Mouse (Mus musculus): ENCODE data around the gene S100pbp. TPM values are rescaled to one million over a fixed set of nuclear protein-coding genes. Genes with fewer than 3 reads are reported as not detected.
A peak's percentile ranks its signal among the peaks of the same experiment; 100 is the strongest.

Gene S100pbp
- polyA plus RNA-seq, 1 experiment from 2014 or later: 24.5 TPM

GRCm38 (mm10) chr4:129144401-129145367 lies 44.8 kb downstream of the S100pbp start:
- Histone ChIP-seq H3K9me3 (replicated peaks; ENCODE audit: control insufficient read depth, low read length) (no peaks in the 10 kb centered on the region), H3K27ac (replicated peaks; ENCODE audit: low read depth, low read length) (no peak overlapping the region), H3K27me3 (ENCODE audit: control insufficient read depth, insufficient read depth, low read length) (no peaks in the 10 kb centered on the region), H3K9ac (replicated peaks; ENCODE audit: low read length) (no peak overlapping the region), H3K4me1 (ENCODE audit: control insufficient read depth, insufficient read depth, low read length) (no peaks in the 10 kb centered on the region), H3K4me3 (ENCODE audit: low read depth, low read length) (no peak overlapping the region), H3K36me3 (replicated peaks; ENCODE audit: control insufficient read depth, insufficient read depth, low read depth, low read length) (no peaks in the 10 kb centered on the region; the same call in 1 of the 2 replicates), H3K4me2 (ENCODE audit: low read depth, low read length) (no peak overlapping the region)
- ATAC-seq (replicated peaks; ENCODE audit: insufficient number of reproducible peaks, low FRiP score, low TSS enrichment, low read depth) (no peak), DNase-seq (ENCODE audit: low spot score) (no peak)
- WGBS: 65% methylated on average over 16 of the region's 16 CpGs

DNA sequence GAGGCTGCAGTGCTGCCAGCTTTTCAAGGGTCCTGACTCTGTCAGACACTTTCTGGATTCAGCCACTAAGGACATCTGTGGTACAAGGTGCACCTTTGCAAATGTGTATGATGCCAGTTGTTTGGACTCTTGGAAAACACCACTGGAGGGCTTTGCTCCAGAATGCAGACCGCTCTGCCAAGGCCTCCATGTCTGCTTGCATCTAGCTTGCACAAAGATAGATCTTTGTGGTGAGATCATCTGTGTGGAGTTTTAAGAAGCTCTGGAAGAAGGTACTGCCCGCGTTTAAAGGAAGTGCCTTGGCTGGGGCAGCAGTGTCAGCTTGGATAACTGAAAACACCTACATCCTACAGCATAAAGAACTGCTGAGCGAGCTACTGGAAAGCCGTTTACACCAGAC lies 46.0 kb downstream of the S100pbp start:
- no peak overlapping the region for H3K27ac ChIP-seq (replicated peaks; ENCODE audit: low read depth, low read length)
- no peak overlapping the region for H3K4me2 ChIP-seq (ENCODE audit: low read depth, low read length)
- no peaks in the 10 kb centered on the region for H3K9me3 ChIP-seq (replicated peaks; ENCODE audit: control insufficient read depth, low read length)
- ATAC-seq (replicated peaks; ENCODE audit: insufficient number of reproducible peaks, low FRiP score, low TSS enrichment, low read depth) (no peak), DNase-seq (ENCODE audit: low spot score) (no peak)
- H3K4me1 ChIP-seq (ENCODE audit: control insufficient read depth, insufficient read depth, low read length): no peaks in the 10 kb centered on the region
- no peaks in the 10 kb centered on the region for H3K27me3 ChIP-seq (ENCODE audit: control insufficient read depth, insufficient read depth, low read length)
- no peak overlapping the region for H3K9ac ChIP-seq (replicated peaks; ENCODE audit: low read length)
- no peak overlapping the region for H3K4me3 ChIP-seq (ENCODE audit: low read depth, low read length)
- no peaks in the 10 kb centered on the region for H3K36me3 ChIP-seq (replicated peaks; ENCODE audit: control insufficient read depth, insufficient read depth, low read depth, low read length)
- WGBS: 86% methylated on average over 5 of the region's 5 CpGs

DNA sequence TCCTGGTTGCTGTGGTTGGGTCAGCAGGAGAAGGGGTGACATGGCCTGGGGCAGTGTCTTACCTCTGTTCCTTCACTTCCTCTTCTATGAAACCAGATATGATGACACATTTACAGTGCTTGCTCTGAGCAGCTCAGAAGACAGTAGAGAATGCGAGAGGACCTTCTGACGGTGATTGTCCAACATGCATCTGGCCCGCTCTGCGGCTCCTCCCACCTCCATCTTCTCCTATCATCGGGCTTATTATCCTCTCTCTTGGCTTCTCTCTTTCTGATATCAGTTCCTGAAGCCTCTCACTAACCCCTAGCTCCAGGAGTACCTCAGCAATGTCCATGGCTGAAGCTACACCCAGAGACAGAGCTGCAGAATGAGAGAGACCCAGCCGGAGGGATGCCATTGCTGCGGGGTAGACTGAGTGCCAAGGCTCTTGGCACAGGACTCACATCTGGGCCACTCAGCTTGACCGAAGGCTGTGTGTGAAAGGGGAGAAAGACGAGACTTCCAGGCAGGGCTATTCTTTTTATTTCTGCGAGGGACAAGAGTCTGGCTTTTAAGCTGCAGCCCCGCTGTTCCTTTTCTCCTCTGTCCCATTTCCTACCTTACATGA lies 47.0 kb downstream of the S100pbp start:
- H3K27ac ChIP-seq (replicated peaks; ENCODE audit: low read depth, low read length): no peak overlapping the region
- no peak overlapping the region for H3K9ac ChIP-seq (replicated peaks; ENCODE audit: low read length)
- H3K4me3 ChIP-seq (ENCODE audit: low read depth, low read length): no peak overlapping the region
- no peaks in the 10 kb centered on the region for H3K36me3 ChIP-seq (replicated peaks; ENCODE audit: control insufficient read depth, insufficient read depth, low read depth, low read length)
- ATAC-seq (replicated peaks; ENCODE audit: insufficient number of reproducible peaks, low FRiP score, low TSS enrichment, low read depth) (no peak), DNase-seq (ENCODE audit: low spot score) (no peak)
- no peak overlapping the region for H3K4me2 ChIP-seq (ENCODE audit: low read depth, low read length)
- H3K27me3 ChIP-seq (ENCODE audit: control insufficient read depth, insufficient read depth, low read length): peaks cover 5% of the 10 kb centered on the region
- H3K9me3 ChIP-seq (replicated peaks; ENCODE audit: control insufficient read depth, low read length): no peaks in the 10 kb centered on the region
- WGBS: 89% methylated on average over 11 of the region's 11 CpGs
- no peaks in the 10 kb centered on the region for H3K4me1 ChIP-seq (ENCODE audit: control insufficient read depth, insufficient read depth, low read length)

GRCm38 (mm10) chr4:129141560-129142438 lies 47.7 kb downstream of the S100pbp start:
- no peak overlapping the region for H3K4me2 ChIP-seq (ENCODE audit: low read depth, low read length)
- H3K36me3 ChIP-seq (replicated peaks; ENCODE audit: control insufficient read depth, insufficient read depth, low read depth, low read length): no peaks in the 10 kb centered on the region
- peaks cover 3% of the 10 kb centered on the region; the same call in 1 of the 2 replicates for H3K4me1 ChIP-seq (ENCODE audit: control insufficient read depth, insufficient read depth, low read length)
- whole genome bisulfite sequencing: 80% methylated on average over 17 of the region's 17 CpGs
- H3K9me3 ChIP-seq (replicated peaks; ENCODE audit: control insufficient read depth, low read length): no peaks in the 10 kb centered on the region
- DNase-seq (ENCODE audit: low spot score): no peak
- H3K4me3 ChIP-seq (ENCODE audit: low read depth, low read length): no peak overlapping the region
- H3K9ac ChIP-seq (replicated peaks; ENCODE audit: low read length): no peak overlapping the region
- peaks cover 10% of the 10 kb centered on the region for H3K27me3 ChIP-seq (ENCODE audit: control insufficient read depth, insufficient read depth, low read length)
- ATAC-seq (replicated peaks; ENCODE audit: insufficient number of reproducible peaks, low FRiP score, low TSS enrichment, low read depth): no peak
- no peak overlapping the region for H3K27ac ChIP-seq (replicated peaks; ENCODE audit: low read depth, low read length)

GRCm38 (mm10) chr4:129140808-129141207 lies 48.7 kb downstream of the S100pbp start:
- peaks cover 3% of the 10 kb centered on the region; the same call in 1 of the 2 replicates for H3K4me1 ChIP-seq (ENCODE audit: control insufficient read depth, insufficient read depth, low read length)
- peaks cover 19% of the 10 kb centered on the region for H3K27me3 ChIP-seq (ENCODE audit: control insufficient read depth, insufficient read depth, low read length)
- DNase-seq (ENCODE audit: low spot score): no peak
- H3K4me3 ChIP-seq (ENCODE audit: low read depth, low read length): no peak overlapping the region
- H3K36me3 ChIP-seq (replicated peaks; ENCODE audit: control insufficient read depth, insufficient read depth, low read depth, low read length): no peaks in the 10 kb centered on the region
- H3K9me3 ChIP-seq (replicated peaks; ENCODE audit: control insufficient read depth, low read length): no peaks in the 10 kb centered on the region
- no peak for ATAC-seq (replicated peaks; ENCODE audit: insufficient number of reproducible peaks, low FRiP score, low TSS enrichment, low read depth)
- WGBS: 81% methylated on average over 4 of the region's 4 CpGs
- no peak overlapping the region for H3K9ac ChIP-seq (replicated peaks; ENCODE audit: low read length)
- no peak overlapping the region for H3K4me2 ChIP-seq (ENCODE audit: low read depth, low read length)
- no peak overlapping the region for H3K27ac ChIP-seq (replicated peaks; ENCODE audit: low read depth, low read length)

DNA sequence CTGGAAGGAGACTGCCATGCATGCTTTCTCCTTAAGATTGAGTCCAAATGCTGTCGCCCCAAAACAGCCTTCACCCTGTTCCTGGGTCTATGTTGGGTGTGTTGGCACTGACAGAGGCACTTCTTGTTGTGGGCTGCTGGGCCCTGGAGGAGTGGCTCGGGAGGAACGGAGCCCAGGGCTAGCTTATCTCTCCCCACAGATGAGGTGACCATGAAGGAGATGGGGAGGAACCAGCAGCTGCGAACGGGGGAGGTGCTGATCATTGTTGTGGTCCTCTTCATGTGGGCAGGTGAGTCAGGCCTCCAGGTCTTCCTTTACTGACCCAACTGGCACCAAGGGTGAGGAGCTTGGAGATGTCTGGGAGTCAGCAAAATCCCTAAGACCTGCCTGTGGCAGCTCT lies 49.9 kb downstream of the S100pbp start:
- H3K27ac ChIP-seq (replicated peaks; ENCODE audit: low read depth, low read length): no peak overlapping the region
- H3K36me3 ChIP-seq (replicated peaks; ENCODE audit: control insufficient read depth, insufficient read depth, low read depth, low read length): no peaks in the 10 kb centered on the region
- H3K9me3 ChIP-seq (replicated peaks; ENCODE audit: control insufficient read depth, low read length): no peaks in the 10 kb centered on the region
- H3K4me2 ChIP-seq (ENCODE audit: low read depth, low read length): no peak overlapping the region
- H3K27me3 ChIP-seq (ENCODE audit: control insufficient read depth, insufficient read depth, low read length): peaks cover 23% of the 10 kb centered on the region
- no peak overlapping the region for H3K4me3 ChIP-seq (ENCODE audit: low read depth, low read length)
- no peak overlapping the region for H3K9ac ChIP-seq (replicated peaks; ENCODE audit: low read length)
- DNase-seq (ENCODE audit: low spot score) (no peak), ATAC-seq (replicated peaks; ENCODE audit: insufficient number of reproducible peaks, low FRiP score, low TSS enrichment, low read depth) (no peak)
- 85% methylated on average over 5 of the region's 5 CpGs for WGBS
- H3K4me1 ChIP-seq (ENCODE audit: control insufficient read depth, insufficient read depth, low read length): peaks cover 3% of the 10 kb centered on the region; the same call in 1 of the 2 replicates

DNA sequence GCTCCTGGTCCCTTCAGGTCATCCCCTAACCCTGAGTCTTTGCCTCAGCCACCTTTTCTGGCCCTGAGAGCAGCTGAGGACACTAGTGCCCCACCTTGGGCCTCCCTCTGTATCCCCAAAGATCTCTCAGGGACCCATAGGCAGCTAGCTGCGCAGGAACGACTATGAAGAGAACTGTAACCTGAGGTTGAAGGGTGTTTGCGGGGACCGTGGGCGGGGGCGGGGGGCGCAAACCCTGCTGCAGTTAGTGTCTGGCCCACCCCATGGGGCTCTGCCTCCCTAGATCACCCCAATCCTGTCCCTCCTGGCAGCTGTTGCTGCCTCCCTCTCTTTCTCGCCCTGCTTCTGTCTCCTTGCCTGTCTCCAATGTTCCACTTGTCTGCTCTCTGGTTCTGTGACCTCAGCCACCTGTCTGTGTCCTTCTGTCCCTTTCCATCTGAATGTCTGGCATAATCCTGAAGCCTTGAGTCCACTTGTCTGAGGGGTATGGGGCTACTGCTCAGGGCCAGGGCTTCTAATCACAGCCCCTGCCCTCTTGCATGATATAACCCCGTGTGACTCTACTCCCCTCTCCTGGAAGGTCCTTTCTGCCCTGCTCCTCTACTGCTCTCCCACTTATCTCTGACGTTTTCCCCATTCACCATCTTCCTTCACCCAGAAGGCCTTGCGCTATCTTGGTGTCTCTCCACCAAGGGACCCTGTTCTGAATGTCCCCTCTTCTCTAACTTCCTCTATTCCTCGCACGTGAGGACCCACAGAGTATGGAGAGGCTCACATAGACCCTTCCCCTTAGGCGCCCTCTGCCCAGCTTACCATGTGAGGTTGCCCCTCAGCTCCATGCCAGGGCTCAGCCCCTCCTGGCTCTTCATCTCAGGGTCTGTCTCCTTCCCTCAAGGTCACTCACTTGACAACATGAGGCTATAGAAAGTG lies 51.9 kb downstream of the S100pbp start:
- Histone ChIP-seq H3K9me3 (replicated peaks; ENCODE audit: control insufficient read depth, low read length) (no peaks in the 10 kb centered on the region), H3K27ac (replicated peaks; ENCODE audit: low read depth, low read length) (no peak overlapping the region), H3K9ac (replicated peaks; ENCODE audit: low read length) (peak overlapping the region; percentile 68), H3K36me3 (replicated peaks; ENCODE audit: control insufficient read depth, insufficient read depth, low read depth, low read length) (no peaks in the 10 kb centered on the region), H3K27me3 (ENCODE audit: control insufficient read depth, insufficient read depth, low read length) (peaks cover 23% of the 10 kb centered on the region), H3K4me3 (ENCODE audit: low read depth, low read length) (peak overlapping the region; percentile 54), H3K4me2 (ENCODE audit: low read depth, low read length) (peak overlapping the region; percentile 96), H3K4me1 (ENCODE audit: control insufficient read depth, insufficient read depth, low read length) (peaks cover 3% of the 10 kb centered on the region; the same call in 1 of the 2 replicates)
- 40% methylated on average over 14 of the region's 14 CpGs for WGBS
- DNase-seq (ENCODE audit: low spot score): no peak
- no peak for ATAC-seq (replicated peaks; ENCODE audit: insufficient number of reproducible peaks, low FRiP score, low TSS enrichment, low read depth)

All from embryonic facial prominence, embryonic 11.5 days (tissue).